Mouse (Mus musculus) erythroblast, embryonic 14.5 days (primary cell): ENCODE data around the gene Agap2.

ENCODE experiments used
- GATA1 ChIP-seq: IDR thresholded peaks from 2 replicates; pipeline ENCODE4 v1.6.1; 2012; ENCODE audit warnings: low read length, inconsistent platforms, mixed read lengths
- TAL1 ChIP-seq: IDR thresholded peaks from 3 replicates; pipeline ENCODE4 v1.6.1; 2012; ENCODE audit warnings: low read length, inconsistent platforms, mixed read lengths

GRCm38 (mm10) chr10:127136510-127136909, 61.4 kb downstream of the Agap2 start:
- TF ChIP-seq GATA1 (no peak), TAL1 (no peak)
